Mouse (Mus musculus): Measurements from ENCODE around the gene D17H6S53E. TPM values are rescaled to one million over a fixed set of nuclear protein-coding genes. Genes with fewer than 3 reads are reported as not detected.

Gene D17H6S53E
- polyA plus RNA-seq, 1 experiment: 12.1 TPM

DNA sequence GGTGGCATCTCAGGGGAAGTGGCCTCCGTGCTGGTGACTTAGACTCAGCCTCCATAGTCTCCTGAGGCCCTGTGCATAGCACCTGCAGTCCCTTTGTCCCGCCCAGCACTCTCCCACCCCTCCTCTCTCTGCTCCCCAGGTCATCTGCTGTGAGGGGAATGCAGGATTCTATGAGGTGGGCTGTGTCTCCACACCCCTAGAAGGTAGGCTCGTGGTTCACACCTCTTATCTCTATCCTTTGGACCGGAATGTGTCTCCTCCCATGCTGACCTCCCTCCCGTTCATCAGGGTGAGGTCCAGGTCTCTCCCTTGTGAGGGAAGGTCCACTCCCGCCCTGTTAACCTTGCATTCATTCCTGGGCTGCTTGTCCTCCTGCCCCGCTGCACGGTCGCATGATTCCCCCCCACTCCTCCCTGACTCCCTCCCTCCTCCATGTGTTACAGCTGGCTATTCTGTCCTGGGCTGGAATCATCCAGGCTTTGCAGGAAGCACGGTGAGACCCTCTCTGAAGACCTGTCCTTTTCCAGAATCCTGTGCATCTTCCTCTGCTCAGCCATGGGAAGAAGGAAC, 25.9 kb upstream of the D17H6S53E start:
- 73% methylated on average over 10 of the region's 10 CpGs for WGBS
- H3K4me3 ChIP-seq (replicated peaks; ENCODE audit: extremely low read depth, low read depth, low read length): no peak overlapping the region
- TF ChIP-seq CTCF (IDR thresholded peaks at IDR 0.05; ENCODE audit: insufficient read depth, low read length) (no peak), POLR2A (IDR thresholded peaks at IDR 0.05; ENCODE audit: borderline replicate concordance, extremely low read depth, low read depth, low read length) (no peak)
- DNase-seq: no peak
- H3K4me1 ChIP-seq (ENCODE audit: control insufficient read depth, insufficient read depth, low read length): no peaks in the 10 kb centered on the region

DNA sequence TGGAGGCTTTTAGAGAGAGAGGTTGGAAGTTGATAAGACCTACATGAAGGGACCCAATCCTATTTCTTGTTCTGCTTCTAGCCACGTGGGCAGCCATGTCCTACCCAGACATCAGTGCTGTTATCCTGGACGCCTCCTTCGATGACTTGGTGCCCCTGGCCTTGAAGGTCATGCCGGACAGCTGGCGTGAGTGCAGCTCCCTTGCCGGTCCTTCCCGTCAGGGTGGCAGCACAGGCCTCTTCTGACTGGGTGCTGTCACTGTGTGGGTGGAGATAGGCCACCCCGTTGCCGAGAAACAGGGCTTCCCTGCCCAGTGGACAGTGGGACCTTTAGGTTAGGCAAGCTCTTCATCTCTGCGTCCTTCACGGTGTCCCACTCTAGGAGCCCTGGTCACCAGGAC, 25.0 kb upstream of the D17H6S53E start:
- no peak for TF ChIP-seq POLR2A (IDR thresholded peaks at IDR 0.05; ENCODE audit: borderline replicate concordance, extremely low read depth, low read depth, low read length)
- TF ChIP-seq CTCF (IDR thresholded peaks at IDR 0.05; ENCODE audit: insufficient read depth, low read length): no peak
- WGBS: 81% methylated on average over 11 of the region's 11 CpGs
- no peaks in the 10 kb centered on the region for H3K4me1 ChIP-seq (ENCODE audit: control insufficient read depth, insufficient read depth, low read length)
- DNase-seq: no peak
- no peak overlapping the region for H3K4me3 ChIP-seq (replicated peaks; ENCODE audit: extremely low read depth, low read depth, low read length)

DNA sequence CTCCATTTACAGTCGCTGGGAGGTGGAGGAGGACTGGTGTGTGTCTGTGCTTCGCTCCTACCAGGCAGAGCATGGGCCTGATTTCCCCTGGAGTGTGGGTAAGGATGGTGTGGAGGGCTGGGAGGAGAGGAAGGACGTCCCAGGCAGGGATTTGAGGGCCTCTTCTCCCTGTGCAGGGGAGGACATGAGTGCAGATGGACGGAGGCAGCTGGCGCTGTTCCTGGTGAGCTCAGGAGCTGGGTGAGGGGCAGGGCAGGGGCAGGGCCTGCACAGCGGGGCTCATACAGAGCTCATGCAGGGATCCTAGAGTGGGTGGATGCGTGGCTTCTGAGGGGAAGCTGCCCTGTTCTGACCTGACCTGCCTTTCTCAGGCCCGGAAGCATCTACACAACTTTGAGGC, 23.9 kb upstream of the D17H6S53E start:
- TF ChIP-seq CTCF (IDR thresholded peaks at IDR 0.05; ENCODE audit: insufficient read depth, low read length) (no peak), POLR2A (IDR thresholded peaks at IDR 0.05; ENCODE audit: borderline replicate concordance, extremely low read depth, low read depth, low read length) (no peak)
- DNase-seq: no peak
- H3K4me1 ChIP-seq (ENCODE audit: control insufficient read depth, insufficient read depth, low read length): no peaks in the 10 kb centered on the region
- H3K4me3 ChIP-seq (replicated peaks; ENCODE audit: extremely low read depth, low read depth, low read length): no peak overlapping the region
- WGBS: 73% methylated on average over 8 of the region's 8 CpGs

DNA sequence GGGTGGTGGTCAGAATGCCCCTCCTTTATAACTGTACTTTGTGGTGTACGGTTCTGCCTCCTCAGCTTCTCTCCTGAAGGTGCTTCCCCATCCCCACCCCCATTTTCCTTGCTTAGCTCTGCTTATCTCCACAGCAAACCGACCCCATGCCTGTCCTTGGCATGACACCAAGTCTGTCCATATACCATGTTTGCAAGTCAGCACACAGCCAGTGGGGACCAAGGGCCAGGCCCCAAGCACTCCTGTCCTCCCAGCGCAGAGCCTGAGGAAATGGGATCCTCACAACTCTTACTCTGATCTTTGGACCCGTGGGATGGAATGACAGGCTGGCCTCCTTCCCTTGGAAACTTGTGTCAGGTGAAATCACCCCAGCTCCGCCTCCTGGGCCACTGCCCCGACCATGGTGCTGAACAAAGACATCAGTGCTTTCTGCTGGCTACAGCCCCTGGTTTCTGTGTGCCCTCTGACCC, 22.9 kb upstream of the D17H6S53E start:
- 60% methylated on average over 6 of the region's 6 CpGs for WGBS
- no peak for TF ChIP-seq POLR2A (IDR thresholded peaks at IDR 0.05; ENCODE audit: borderline replicate concordance, extremely low read depth, low read depth, low read length)
- TF ChIP-seq CTCF (IDR thresholded peaks at IDR 0.05; ENCODE audit: insufficient read depth, low read length): no peak
- DNase-seq: no peak
- Histone ChIP-seq H3K4me1 (ENCODE audit: control insufficient read depth, insufficient read depth, low read length) (no peaks in the 10 kb centered on the region), H3K4me3 (replicated peaks; ENCODE audit: extremely low read depth, low read depth, low read length) (no peak overlapping the region)

DNA sequence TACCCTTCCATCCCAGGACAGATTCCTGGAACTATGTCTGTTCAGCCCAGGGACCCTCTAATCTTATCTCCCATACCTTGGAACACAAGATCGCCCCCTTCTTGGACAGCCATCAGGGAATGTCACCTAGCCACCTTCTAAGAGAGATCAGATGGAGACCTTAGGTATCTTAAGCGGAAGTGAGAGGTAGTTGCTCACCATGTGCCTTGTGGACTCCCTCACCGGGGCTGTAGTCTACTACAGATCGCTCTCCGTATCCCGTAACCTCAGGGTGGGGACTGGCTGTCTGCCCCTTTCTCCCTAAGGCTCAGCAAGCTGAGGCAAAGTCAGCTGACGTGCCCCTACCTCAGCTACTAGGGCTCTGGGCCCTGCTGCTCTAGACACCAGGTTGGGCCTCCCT, 22.1 kb upstream of the D17H6S53E start:
- Histone ChIP-seq H3K4me3 (replicated peaks; ENCODE audit: extremely low read depth, low read depth, low read length) (no peak overlapping the region), H3K4me1 (ENCODE audit: control insufficient read depth, insufficient read depth, low read length) (no peaks in the 10 kb centered on the region)
- DNase-seq: no peak
- 89% methylated on average over 7 of the region's 7 CpGs for WGBS
- TF ChIP-seq POLR2A (IDR thresholded peaks at IDR 0.05; ENCODE audit: borderline replicate concordance, extremely low read depth, low read depth, low read length) (no peak), CTCF (IDR thresholded peaks at IDR 0.05; ENCODE audit: insufficient read depth, low read length) (no peak)

DNA sequence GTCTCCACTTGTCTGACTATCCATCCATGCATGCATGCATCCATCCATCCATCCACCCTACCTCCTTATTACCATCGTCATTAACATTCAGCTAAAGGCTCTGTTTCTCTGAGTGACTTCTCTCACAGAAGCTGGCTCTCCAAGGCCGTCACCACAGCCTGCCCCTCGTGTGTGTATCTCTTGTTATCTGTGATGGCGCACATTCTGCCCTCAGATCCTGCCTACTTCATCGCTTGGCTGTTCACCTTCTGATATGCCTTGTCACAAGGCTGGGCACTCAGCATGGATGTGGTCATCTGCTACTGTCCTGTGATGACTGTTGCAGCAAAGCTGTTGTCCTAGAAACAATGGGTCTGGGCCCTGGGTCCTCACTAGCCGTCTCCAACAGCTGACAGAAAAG, 21.4 kb upstream of the D17H6S53E start:
- no peaks in the 10 kb centered on the region for H3K4me1 ChIP-seq (ENCODE audit: control insufficient read depth, insufficient read depth, low read length)
- H3K4me3 ChIP-seq (replicated peaks; ENCODE audit: extremely low read depth, low read depth, low read length): no peak overlapping the region
- TF ChIP-seq CTCF (IDR thresholded peaks at IDR 0.05; ENCODE audit: insufficient read depth, low read length) (no peak), POLR2A (IDR thresholded peaks at IDR 0.05; ENCODE audit: borderline replicate concordance, extremely low read depth, low read depth, low read length) (no peak)
- 74% methylated on average over 6 of the region's 6 CpGs for WGBS
- DNase-seq: no peak

DNA sequence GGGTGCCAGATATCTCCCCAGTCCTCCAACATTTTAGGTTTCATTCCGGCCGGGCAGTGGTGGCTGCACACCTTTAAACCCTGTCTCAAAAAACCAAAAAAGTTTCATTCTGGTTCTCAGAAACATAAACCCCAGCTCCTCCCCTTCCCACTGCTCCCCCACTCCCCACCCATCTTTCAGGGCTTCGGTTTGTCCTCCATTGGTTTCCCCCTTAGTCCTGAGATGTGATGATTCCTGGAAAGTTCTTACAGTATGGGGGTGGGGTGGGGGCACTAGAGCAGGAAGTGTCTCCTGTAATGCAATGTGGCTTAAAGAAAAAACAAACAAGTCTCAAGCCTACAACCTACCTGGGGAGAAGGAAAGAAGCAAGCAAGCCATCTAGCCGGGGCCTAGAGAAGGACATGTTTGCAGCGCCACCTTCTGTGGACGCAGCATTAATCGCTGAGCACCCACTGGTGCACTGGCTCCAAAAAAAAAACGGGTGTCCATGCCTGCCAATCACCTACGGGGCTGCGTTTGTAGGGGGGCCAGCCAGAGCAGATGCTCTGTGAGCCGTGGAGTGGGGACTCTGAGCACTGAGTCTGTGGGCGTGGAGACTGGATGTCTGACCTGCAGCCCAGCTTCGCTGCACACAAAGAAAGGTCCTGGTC, 20.3 kb upstream of the D17H6S53E start:
- WGBS: 30% methylated on average over 13 of the region's 13 CpGs
- DNase-seq: no peak
- Histone ChIP-seq H3K4me3 (replicated peaks; ENCODE audit: extremely low read depth, low read depth, low read length) (no peak overlapping the region), H3K4me1 (ENCODE audit: control insufficient read depth, insufficient read depth, low read length) (no peaks in the 10 kb centered on the region)
- peak; percentile 66; the same call in 1 of the 2 replicates for TF ChIP-seq CTCF (IDR thresholded peaks at IDR 0.05; ENCODE audit: insufficient read depth, low read length)
- no peak for TF ChIP-seq POLR2A (IDR thresholded peaks at IDR 0.05; ENCODE audit: borderline replicate concordance, extremely low read depth, low read depth, low read length)

DNA sequence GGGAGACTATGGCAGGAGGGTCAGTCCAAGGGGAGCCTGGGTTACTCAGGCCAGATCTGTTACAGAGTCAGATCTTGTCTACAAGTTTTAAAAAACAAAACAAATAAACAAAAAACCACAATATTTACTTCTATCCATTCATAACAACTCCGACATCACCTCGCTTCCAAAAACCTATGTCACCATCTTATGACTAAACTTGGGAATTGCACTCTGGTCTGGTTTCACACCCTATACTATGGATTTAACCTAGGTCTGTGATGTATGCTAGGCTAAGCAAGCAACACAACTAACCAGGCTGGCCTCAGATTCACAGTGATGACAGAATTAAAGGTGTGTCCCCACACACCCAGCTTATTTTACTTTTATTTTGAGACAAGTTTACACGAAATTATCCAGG, 19.7 kb upstream of the D17H6S53E start:
- DNase-seq: no peak
- Histone ChIP-seq H3K4me3 (replicated peaks; ENCODE audit: extremely low read depth, low read depth, low read length) (no peak overlapping the region), H3K4me1 (ENCODE audit: control insufficient read depth, insufficient read depth, low read length) (no peaks in the 10 kb centered on the region)
- 66% methylated on average over 3 of the region's 3 CpGs for WGBS
- TF ChIP-seq CTCF (IDR thresholded peaks at IDR 0.05; ENCODE audit: insufficient read depth, low read length): no peak
- no peak for TF ChIP-seq POLR2A (IDR thresholded peaks at IDR 0.05; ENCODE audit: borderline replicate concordance, extremely low read depth, low read depth, low read length)

DNA sequence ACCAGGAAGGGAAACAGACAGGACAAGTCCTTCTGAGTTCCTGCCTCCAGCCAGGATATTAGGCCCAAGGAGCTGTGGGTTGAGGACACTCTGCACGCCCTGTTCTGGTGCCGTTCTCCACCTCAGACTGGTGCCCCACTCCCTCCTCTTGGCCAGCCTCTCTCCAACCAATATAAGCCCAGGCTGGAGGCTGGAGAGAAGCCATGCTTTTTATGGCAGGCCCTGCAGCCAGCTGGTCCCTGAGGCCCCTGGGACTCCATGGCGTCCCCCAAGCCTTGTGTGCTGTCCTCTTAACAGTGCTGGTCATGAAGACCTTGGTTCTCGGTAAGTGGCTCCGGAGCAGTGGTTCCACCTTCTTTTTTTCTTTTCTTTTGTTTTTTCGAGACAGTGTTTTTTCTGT, 18.1 kb upstream of the D17H6S53E start, which contains the start of gene Ly6g5c:
TSS of gene Ly6g5c (plus strand) at position 183 of the 400 bp plus-strand sequence.
- no peak for TF ChIP-seq CTCF (IDR thresholded peaks at IDR 0.05; ENCODE audit: insufficient read depth, low read length)
- TF ChIP-seq POLR2A (IDR thresholded peaks at IDR 0.05; ENCODE audit: borderline replicate concordance, extremely low read depth, low read depth, low read length): no peak
- WGBS: 87% methylated on average over 6 of the region's 6 CpGs
- Histone ChIP-seq H3K4me3 (replicated peaks; ENCODE audit: extremely low read depth, low read depth, low read length) (no peak within 1 kb of the TSS), H3K4me1 (ENCODE audit: control insufficient read depth, insufficient read depth, low read length) (no peaks in the 10 kb centered on the region)
- DNase-seq: no peak

DNA sequence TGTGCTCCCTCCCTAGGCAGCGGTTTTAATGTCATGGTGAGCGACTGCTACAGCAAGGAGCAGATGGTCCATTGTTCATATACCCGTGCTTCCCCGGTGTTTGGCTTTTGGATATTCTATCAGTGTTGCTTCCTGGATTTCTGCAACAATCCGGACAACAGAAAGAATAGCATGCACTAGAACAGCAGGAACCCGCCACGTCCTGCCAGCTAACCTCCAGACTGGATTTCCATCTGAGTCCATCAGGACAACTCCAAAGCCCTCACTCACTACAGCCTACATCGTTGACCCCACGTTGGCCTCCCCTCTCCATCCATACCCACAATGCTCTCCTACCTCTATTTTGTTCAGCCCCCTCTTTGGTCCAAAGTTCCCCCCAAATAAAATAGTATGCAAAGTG, 14.4 kb upstream of the D17H6S53E start:
- Histone ChIP-seq H3K4me3 (replicated peaks; ENCODE audit: extremely low read depth, low read depth, low read length) (peak overlapping the region; percentile 36), H3K4me1 (ENCODE audit: control insufficient read depth, insufficient read depth, low read length) (no peaks in the 10 kb centered on the region)
- 50% methylated on average over 9 of the region's 9 CpGs for WGBS
- TF ChIP-seq POLR2A (IDR thresholded peaks at IDR 0.05; ENCODE audit: borderline replicate concordance, extremely low read depth, low read depth, low read length) (no peak), CTCF (IDR thresholded peaks at IDR 0.05; ENCODE audit: insufficient read depth, low read length) (no peak)
- DNase-seq: no peak
